Mouse (Mus musculus) testis, adult 2 months (tissue): ENCODE measurements around the gene Ggt1.

ENCODE experiments used
- CTCF ChIP-seq: fragments of 200-500 bp; IDR thresholded peaks from 2 replicates; pipeline ENCODE4 v1.5.1; 2012; ENCODE audit warnings: low read depth, mild to moderate bottlenecking, inconsistent platforms, low read length, moderate library complexity; ENCODE audit not compliant: control insufficient read depth, insufficient read depth, insufficient replicate concordance
- POLR2A ChIP-seq: fragments of 200-500 bp; IDR thresholded peaks from 2 replicates; pipeline ENCODE4 v1.6.1; 2012; ENCODE audit warnings: low read depth, mild to moderate bottlenecking, inconsistent platforms, low read length, moderate library complexity; ENCODE audit not compliant: control insufficient read depth

DNA sequence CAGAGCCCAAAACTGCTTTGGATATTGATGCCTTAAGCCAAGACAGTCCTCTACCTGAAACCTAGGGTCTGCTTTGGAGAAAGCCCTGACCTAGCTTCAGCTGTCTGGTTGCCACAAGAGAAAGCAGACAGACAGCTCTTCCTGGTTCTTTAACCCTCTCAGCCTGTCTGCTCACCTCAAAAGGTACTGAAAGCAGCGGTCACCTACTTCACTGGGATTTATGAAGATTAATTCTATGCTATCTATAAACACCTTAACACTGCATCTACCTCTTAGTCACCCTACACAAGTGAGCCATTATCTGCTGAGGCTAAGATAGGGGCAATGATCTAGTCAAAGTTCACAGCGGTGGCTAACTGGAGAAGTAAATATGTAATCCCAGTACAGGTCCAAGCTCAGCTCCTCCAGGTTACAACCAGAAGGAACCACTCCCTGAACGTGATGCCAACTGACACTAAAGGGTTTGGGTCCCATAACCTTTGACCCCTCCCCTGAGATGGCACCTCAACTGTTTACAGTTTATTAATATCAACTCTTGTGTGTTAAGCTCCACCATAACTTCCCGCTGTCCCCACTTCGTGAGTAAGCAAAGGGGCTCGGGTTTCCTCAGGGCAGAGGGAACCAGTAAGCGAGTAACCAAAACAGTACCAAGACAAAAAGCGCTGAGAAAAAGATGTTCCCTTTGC lies 45.2 kb upstream of the Ggt1 start:
- TF ChIP-seq POLR2A = no peak
- TF ChIP-seq CTCF = no peak
